Comparison of ENCODE assay signal across 13 mouse cellular contexts in the genomic region with DNA sequence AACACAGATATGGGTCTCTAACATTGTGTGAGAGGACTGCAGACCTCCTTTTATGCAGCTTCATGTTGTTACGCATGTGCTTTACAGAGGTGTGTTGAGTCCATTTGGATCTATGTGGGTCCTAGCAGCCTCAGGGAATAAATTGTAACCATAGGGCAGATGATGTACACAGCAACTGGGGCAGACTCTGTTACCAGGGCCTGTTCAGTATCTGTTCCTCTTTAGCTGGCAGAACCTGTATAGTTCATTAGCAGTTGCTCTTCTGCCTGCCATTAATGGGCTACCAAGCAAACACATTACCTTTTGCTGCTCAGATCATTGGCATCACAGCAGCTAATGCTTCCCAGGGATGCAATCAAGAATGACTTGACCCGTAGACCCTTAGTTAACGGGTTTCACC.
"Had no signal": no experiment of that assay in that cellular context is flagged by ENCODE, and none has a peak within 500 bp of the region (broad histone marks: within the 10 kb centered on the region; RNA-seq: fewer than 3 reads in every experiment).

No protein-coding gene starts in this region.

- ATAC-seq: lung, postnatal 0 days had no signal

- H3K27ac ChIP-seq: limb, embryonic 10.5 days; liver, embryonic 15.5 days; neural tube, embryonic 12.5 days; stomach, postnatal 0 days had no signal

- DNase-seq: kidney, adult 11 months; kidney, postnatal 10 days; kidney, postnatal 4 days; lung, adult 2 months; midbrain, embryonic 14.5 days; retina, postnatal 1 day; right cerebral cortex, postnatal 4 days; thymus, postnatal 4 days had no signal

- H3K4me3 ChIP-seq: limb, embryonic 10.5 days; liver, embryonic 15.5 days; neural tube, embryonic 12.5 days had no signal
